Mouse (Mus musculus): ENCODE data around the gene Jag1. TPM values are rescaled to one million over a fixed set of nuclear protein-coding genes. Genes with fewer than 3 reads are reported as not detected.

Gene Jag1
- polyA plus RNA-seq (2017; shearing (Covaris generic)), result 1 to 10 TPM in 1 of 2 experiments, under 1 TPM in 1; 0.55 to 1.2 TPM

DNA sequence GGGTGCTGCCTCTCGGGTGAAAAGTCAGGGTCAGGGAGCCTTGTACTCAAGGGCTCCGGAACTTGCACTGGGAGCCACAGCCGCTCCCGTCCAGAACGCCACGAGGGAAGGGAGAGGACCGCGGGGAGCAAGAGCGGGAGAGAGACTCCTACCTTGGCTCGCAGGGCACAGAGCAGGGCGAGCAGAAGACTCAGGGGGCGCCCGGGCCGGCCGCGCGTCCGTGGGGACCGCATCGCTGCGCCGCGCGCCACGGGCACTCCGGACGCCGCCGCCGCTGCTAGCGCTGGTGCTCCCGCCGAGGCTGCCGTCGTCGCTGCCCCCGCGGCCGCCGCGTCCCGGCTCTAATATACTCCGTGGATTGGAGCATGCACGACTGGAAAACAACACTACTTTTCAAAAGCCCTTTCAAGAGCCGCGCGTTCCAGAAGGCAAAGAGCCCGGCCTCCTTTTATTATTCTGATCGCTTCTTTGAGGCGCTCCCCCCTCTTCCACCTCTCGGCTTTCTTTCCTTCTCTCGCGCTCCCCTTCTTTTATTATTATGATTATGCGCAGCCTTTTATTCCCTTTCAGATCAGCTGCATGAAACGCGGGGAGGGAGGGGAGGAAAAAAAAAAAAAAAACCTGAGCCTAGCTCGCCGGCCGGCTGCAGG lies at the start of gene Jag1:
TSS of gene Jag1 (minus strand) at position 620 of the 650 bp plus-strand sequence.

Other genes with a start within 250 kb of the Jag1 start
- gene AL731706.2, start 231.0 kb downstream of the Jag1 start, polyA plus RNA-seq (2017; shearing (Covaris generic)), result 1 to 10 TPM; 5.4 to 9.7 TPM
- 1 to 10 TPM; 3.7 to 5.2 TPM for gene Slx4ip, start 225.4 kb downstream of the Jag1 start, polyA plus RNA-seq (2017; shearing (Covaris generic))
- 1 to 10 TPM; 5.9 to 9.3 TPM for gene AL731706.1, start 225.3 kb downstream of the Jag1 start, polyA plus RNA-seq (2017; shearing (Covaris generic))
- gene Mkks, start 225.3 kb downstream of the Jag1 start, polyA plus RNA-seq (2017; shearing (Covaris generic)), result 10 to 100 TPM; 23.6 to 28.9 TPM

Measured in inflammation-experienced regulatory T-cells (primary cell).